Mouse (Mus musculus): ENCODE measurements around the gene Phxr2. TPM values are rescaled to one million over a fixed set of nuclear protein-coding genes. Genes with fewer than 3 reads are reported as not detected.

Gene Phxr2
- polyA plus RNA-seq (2017; shearing (Covaris generic)): 2.0 TPM

GRCm38 (mm10) chr10:99126225-99126624 lies at the start of gene Phxr2:
TSS of gene Phxr2 (minus strand) at chr10:99126325.

DNA sequence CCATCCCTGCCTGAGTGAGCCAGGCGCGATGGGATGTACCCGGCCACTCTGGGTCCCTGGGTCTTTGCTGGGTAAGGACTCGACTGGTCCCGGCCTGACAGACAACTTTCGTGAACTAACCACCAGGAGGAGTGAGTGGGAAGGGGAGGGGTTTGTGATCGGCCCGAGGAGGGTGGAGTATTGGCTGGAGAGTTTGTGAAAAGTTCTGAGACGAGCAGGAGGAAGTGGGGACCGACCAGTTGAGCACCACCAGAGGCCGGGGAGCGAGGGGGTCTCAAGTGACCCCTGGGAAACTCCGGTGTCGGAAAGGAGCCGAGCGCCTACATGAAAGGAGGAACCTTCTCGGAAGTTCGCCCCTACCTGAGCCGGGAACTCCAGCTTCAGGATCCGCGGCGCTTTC lies 18.2 kb downstream of the Phxr2 start, which contains the start of gene Galnt4:
Gene Galnt4 (plus strand): TSS at position 196 of the 400 bp plus-strand sequence.

GRCm38 (mm10) chr10:99106703-99107631 lies 19.2 kb downstream of the Phxr2 start, which contains the start of gene Poc1b:
TSS of gene Poc1b (plus strand) at chr10:99107036.

Other genes with a start within 250 kb of the Phxr2 start
- gene Atp2b1, start 211.9 kb downstream of the Phxr2 start, polyA plus RNA-seq (2017; shearing (Covaris generic)): 140 TPM
- gene Poc1b, start 19.3 kb downstream of the Phxr2 start, polyA plus RNA-seq (2017; shearing (Covaris generic)): 36.5 TPM
- 14.5 TPM for gene Galnt4, start 18.2 kb downstream of the Phxr2 start, polyA plus RNA-seq (2017; shearing (Covaris generic))
- gene Dusp6, start 136.9 kb upstream of the Phxr2 start, polyA plus RNA-seq (2017; shearing (Covaris generic)): 20.9 TPM

All from naive thymus-derived CD4-positive, alpha-beta T cell, adult 5 months (primary cell).